In the genomic region with DNA sequence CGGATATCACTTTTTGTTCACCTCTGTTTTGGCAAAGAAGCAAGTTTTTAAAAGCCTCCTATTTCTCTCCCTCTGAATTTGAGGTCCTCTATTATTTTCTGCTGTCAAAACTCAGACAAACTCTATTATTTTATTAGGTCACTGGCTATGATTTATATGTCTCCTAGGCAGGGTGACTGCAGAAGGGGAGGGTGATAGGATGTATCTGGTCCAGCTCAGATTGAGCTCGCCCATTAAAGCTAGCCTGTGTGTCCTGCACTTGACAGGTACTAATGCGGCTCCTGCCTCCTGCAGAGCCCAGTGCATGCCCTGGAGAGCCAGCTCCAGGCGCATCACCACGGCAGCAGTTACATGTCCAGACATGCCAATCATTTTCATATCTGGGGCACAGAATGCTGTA, we compare ENCODE assay signal across 13 mouse cellular contexts.
"Had no signal": no experiment of that assay in that cellular context is flagged by ENCODE, and none has a peak within 500 bp of the region (broad histone marks: within the 10 kb centered on the region; RNA-seq: fewer than 3 reads in every experiment).

No protein-coding gene starts in this region.

- H3K27ac ChIP-seq: limb, embryonic 13.5 days; liver, embryonic 13.5 days; neural tube, embryonic 12.5 days; neural tube, embryonic 15.5 days had no signal

- ATAC-seq: inflammation-experienced regulatory T-cells, adult 6 months; intestine, embryonic 16.5 days had no signal

- DNase-seq: kidney, adult 2 months; left cerebral cortex, postnatal 4 days; liver, embryonic 13.5 days; lung, adult 2 months; lung, postnatal 14 days; midbrain, embryonic 14.5 days; thymus, postnatal 25 days had no signal

- H3K4me1 ChIP-seq: liver, embryonic 13.5 days; neural tube, embryonic 12.5 days had no signal

- H3K27me3 ChIP-seq: limb, embryonic 13.5 days; liver, embryonic 13.5 days; neural tube, embryonic 12.5 days; neural tube, embryonic 15.5 days had no signal

- H3K4me3 ChIP-seq: limb, embryonic 13.5 days; liver, embryonic 13.5 days; neural tube, embryonic 12.5 days; neural tube, embryonic 15.5 days had no signal

- H3K9ac ChIP-seq: limb, embryonic 13.5 days; liver, embryonic 13.5 days; neural tube, embryonic 12.5 days; neural tube, embryonic 15.5 days had no signal

- H3K36me3 ChIP-seq: limb, embryonic 13.5 days; liver, embryonic 13.5 days; neural tube, embryonic 12.5 days; neural tube, embryonic 15.5 days had no signal

- H3K9me3 ChIP-seq: limb, embryonic 13.5 days; liver, embryonic 13.5 days; neural tube, embryonic 12.5 days; neural tube, embryonic 15.5 days had no signal

- H3K4me2 ChIP-seq: limb, embryonic 13.5 days; liver, embryonic 13.5 days; midbrain, embryonic 11.5 days; neural tube, embryonic 12.5 days; neural tube, embryonic 15.5 days had no signal
